Mouse (Mus musculus) testis, adult 2 months (tissue): ENCODE results near the gene Arvcf.

Experiments
- CTCF ChIP-seq: fragments of 200-500 bp; IDR thresholded peaks from 2 replicates; pipeline ENCODE4 v1.5.1; 2012; ENCODE audit warnings: low read depth, mild to moderate bottlenecking, inconsistent platforms, low read length, moderate library complexity; ENCODE audit not compliant: control insufficient read depth, insufficient read depth, insufficient replicate concordance
- POLR2A ChIP-seq: fragments of 200-500 bp; IDR thresholded peaks from 2 replicates; pipeline ENCODE4 v1.6.1; 2012; ENCODE audit warnings: low read depth, mild to moderate bottlenecking, inconsistent platforms, low read length, moderate library complexity; ENCODE audit not compliant: control insufficient read depth

DNA sequence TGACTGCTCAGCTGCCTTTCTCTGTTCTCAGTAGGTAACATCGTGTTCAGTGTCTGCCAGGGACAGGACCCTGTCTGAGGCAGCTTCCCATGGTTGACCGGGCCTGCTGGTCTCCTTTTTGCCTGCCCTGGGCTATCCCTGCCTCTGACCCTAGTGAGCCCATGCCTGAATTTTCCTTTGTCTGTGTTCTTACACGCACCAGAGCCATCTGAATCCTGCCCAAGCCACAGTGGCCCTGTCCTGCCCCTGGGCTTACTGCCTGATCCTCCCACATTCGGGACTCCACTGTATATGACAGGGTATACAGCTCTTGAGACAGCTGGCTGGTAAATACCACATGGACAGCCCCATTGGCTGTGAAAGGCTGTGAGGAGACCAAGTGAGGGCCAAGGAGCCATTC is 61.8 kb downstream of the Arvcf start:
- TF ChIP-seq POLR2A (no peak), CTCF (no peak)
